Mouse (Mus musculus) CH12.LX (cell line): Measurements from ENCODE around the gene Add1.

Experiments
- CHD2 ChIP-seq: IDR thresholded peaks from 2 replicates; pipeline ENCODE4 v1.6.1; 2011; ENCODE audit warnings: low read length, improper control_type of control experiment
- CTCF ChIP-seq, 2 experiments: IDR thresholded peaks in 1 of 2; conservative IDR thresholded peaks in 1 of 2; 2 replicates each; pipeline ENCODE4 v1.5.1; 2011 to 2012; ENCODE audit warnings: low read depth in 2 of 2, low read length in 2 of 2, improper control_type of control experiment in 1 of 2, inconsistent platforms in 1 of 2, mild to moderate bottlenecking in 1 of 2, moderate library complexity in 1 of 2
- E2F4 ChIP-seq: IDR thresholded peaks from 2 replicates; pipeline ENCODE4 v1.6.1; 2011; ENCODE audit warnings: low read depth, low read length, improper control_type of control experiment; ENCODE audit not compliant: insufficient replicate concordance
- GABPA ChIP-seq: IDR thresholded peaks from 2 replicates; pipeline ENCODE4 v1.6.1; 2012; ENCODE audit warnings: low read depth, low read length, improper control_type of control experiment, inconsistent platforms; ENCODE audit not compliant: insufficient replicate concordance
- IRF4 ChIP-seq: IDR thresholded peaks from 2 replicates; pipeline ENCODE4 v1.6.1; 2014; ENCODE audit warnings: low read depth, mild to moderate bottlenecking, inconsistent platforms, low read length, improper control_type of control experiment
- MAX ChIP-seq: IDR thresholded peaks from 2 replicates; pipeline ENCODE4 v1.6.1; 2011; ENCODE audit warnings: low read length, improper control_type of control experiment
- MAZ ChIP-seq: IDR thresholded peaks from 2 replicates; pipeline ENCODE4 v1.6.1; 2012; ENCODE audit warnings: low read depth, mild to moderate bottlenecking, inconsistent platforms, low read length, improper control_type of control experiment, moderate library complexity
- NRF1 ChIP-seq: IDR thresholded peaks from 2 replicates; pipeline ENCODE4 v1.6.1; 2014; ENCODE audit warnings: low read depth, mild to moderate bottlenecking, inconsistent platforms, low read length, improper control_type of control experiment, moderate library complexity
- POLR2A ChIP-seq: IDR thresholded peaks from 2 replicates; pipeline ENCODE4 v1.6.1; 2011; ENCODE audit warnings: low read depth, mild to moderate bottlenecking, improper control_type of control experiment, low read length
- SIN3A ChIP-seq: IDR thresholded peaks from 2 replicates; pipeline ENCODE4 v1.6.1; 2012; ENCODE audit warnings: low read length, improper control_type of control experiment, inconsistent platforms
- TCF12 ChIP-seq: IDR thresholded peaks from 2 replicates; pipeline ENCODE4 v1.6.1; 2014; ENCODE audit warnings: low read depth, mild to moderate bottlenecking, inconsistent platforms, low read length, improper control_type of control experiment
- UBTF ChIP-seq: IDR thresholded peaks from 2 replicates; pipeline ENCODE4 v1.6.1; 2012; ENCODE audit warnings: low read depth, mild to moderate bottlenecking, inconsistent platforms, low read length, improper control_type of control experiment, moderate library complexity

- TF ChIP-seq CTCF (conservative IDR thresholded peaks at IDR 0.05 in 1 of 2, IDR thresholded peaks at IDR 0.05 in 1 of 2; ENCODE audit: low read depth in 2 of 2, low read length in 2 of 2) (no peak), NRF1 (no peak), MAZ (no peak), CHD2 (no peak), SIN3A (no peak), UBTF (no peak), E2F4 (no peak), POLR2A (no peak), IRF4 (no peak), MAX (no peak), GABPA (no peak), TCF12 (no peak)
These were observed 11.8 kb downstream of the Add1 start for GRCm38 (mm10) chr5:34585216-34585615.
